Mouse (Mus musculus) cerebellum, adult 2 months (tissue): ENCODE data around the gene Mgat3. TPM values are rescaled to one million over a fixed set of nuclear protein-coding genes. Genes with fewer than 3 reads are reported as not detected.

ENCODE experiments used
- DNase-seq, 2 experiments: peaks; one replicate each; pipeline ENCODE4 v3.0.0; 2021
- H3K27ac ChIP-seq: fragments of 200-500 bp; 2 replicates; pipeline ENCODE4 v1.5.1; 2012; ENCODE audit warnings: low read length, control low read depth, inconsistent platforms; ENCODE audit not compliant: insufficient read depth
- H3K27me3 ChIP-seq: fragments of 200-500 bp; 2 replicates; pipeline ENCODE4 v1.6.1; 2012; ENCODE audit warnings: inconsistent platforms, mild to moderate bottlenecking, low read length, moderate library complexity; ENCODE audit not compliant: control insufficient read depth, insufficient read depth
- H3K4me1 ChIP-seq: fragments of 200-500 bp; 2 replicates; pipeline ENCODE4 v1.6.1; 2011; ENCODE audit warnings: low read length; ENCODE audit not compliant: control insufficient read depth, insufficient read depth
- H3K4me3 ChIP-seq: fragments of 200-500 bp; replicated peaks from 2 replicates; pipeline ENCODE3; 2011; ENCODE audit warnings: mild to moderate bottlenecking, low read depth, low read length, control low read depth; ENCODE audit not compliant: insufficient read depth
- CTCF ChIP-seq: fragments of 200-500 bp; IDR thresholded peaks from 2 replicates; pipeline ENCODE4 v1.5.1; 2011; ENCODE audit warnings: low read depth, mild to moderate bottlenecking, control low read depth, low read length, moderate library complexity, borderline replicate concordance; ENCODE audit not compliant: insufficient read depth
- POLR2A ChIP-seq: fragments of 200-500 bp; IDR thresholded peaks from 2 replicates; pipeline ENCODE4 v1.6.1; 2011; ENCODE audit warnings: low read length, control low read depth, borderline replicate concordance; ENCODE audit not compliant: insufficient read depth
- WGBS: fragments of 180-500 bp; shearing (Covaris S2); methylation state at CpG from one replicate; pipeline ENCODE4 v1.1.7; 2018; 5-methylcytosine and 5-hydroxymethylcytosine counted together
- polyA plus RNA-seq: library from polyadenylated mRNA; depleted of rRNA; stranded (reverse); fragments of >200 nt; gene quantifications from 2 replicates; pipeline ENCODE4 v1.2.3, GENCODE M21; 2012

Mgat3 gene
- polyA plus RNA-seq, 1 experiment: 106 TPM

DNA sequence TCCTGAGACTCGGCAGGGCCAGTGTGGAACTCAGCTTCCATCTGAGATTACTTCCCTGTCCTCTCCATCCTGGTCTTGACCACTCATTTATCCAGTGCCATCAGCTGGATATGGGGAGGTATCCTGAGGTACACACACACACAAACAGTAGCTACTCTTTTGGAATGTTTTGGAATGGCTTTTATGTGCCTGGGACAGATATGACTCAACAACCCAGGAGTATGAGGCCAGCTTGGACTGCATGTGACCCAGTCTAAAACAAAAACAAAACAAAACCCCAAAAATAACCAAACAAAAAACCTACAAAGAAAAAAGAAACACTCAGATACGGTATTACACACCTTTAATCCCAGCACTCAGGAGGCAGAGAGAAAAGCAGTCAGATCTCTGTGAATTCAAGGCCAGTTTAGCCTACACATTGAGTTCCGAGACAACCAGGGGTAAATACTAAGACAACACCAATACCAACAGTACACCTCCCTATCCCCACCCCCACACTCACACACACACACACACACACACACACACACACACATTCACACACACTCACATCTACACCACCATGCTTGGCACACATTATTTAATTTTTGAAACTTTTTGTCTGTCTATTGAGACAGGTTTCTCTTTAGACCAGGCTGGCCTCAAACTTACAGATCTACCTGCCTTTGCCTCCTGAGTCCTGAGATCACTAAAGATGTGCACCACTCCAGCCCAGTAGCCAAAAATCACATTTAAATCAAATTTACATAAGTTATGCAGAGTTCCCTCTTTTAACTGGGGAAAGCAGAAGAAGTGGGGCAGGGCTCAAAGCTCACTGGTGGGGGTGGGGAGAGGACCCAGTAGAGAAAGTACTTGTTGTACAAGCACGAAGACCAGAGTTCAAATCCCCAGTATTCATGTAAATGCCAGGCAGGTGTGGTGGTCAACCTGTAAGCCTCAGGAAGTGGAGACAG is 46.5 kb downstream of the Mgat3 start:
- no peak overlapping the region for H3K4me3 ChIP-seq
- H3K27me3 ChIP-seq: no peaks in the 10 kb centered on the region
- 76% methylated on average over 4 of the region's 4 CpGs for WGBS
- no peak overlapping the region for H3K27ac ChIP-seq
- peaks cover 11% of the 10 kb centered on the region; the same call in 1 of the 2 replicates for H3K4me1 ChIP-seq
- TF ChIP-seq CTCF: no peak
- TF ChIP-seq POLR2A: no peak
- DNase-seq: no peak

GRCm38 (mm10) chr15:80221031-80221430 is 47.5 kb downstream of the Mgat3 start:
- WGBS: 51% methylated on average over 8 of the region's 8 CpGs
- DNase-seq: no peak
- Histone ChIP-seq H3K27me3 (no peaks in the 10 kb centered on the region), H3K4me1 (peaks cover 6% of the 10 kb centered on the region; the same call in 1 of the 2 replicates), H3K4me3 (no peak overlapping the region), H3K27ac (no peak overlapping the region)
- TF ChIP-seq CTCF (no peak; the same call in 1 of the 2 replicates), POLR2A (no peak)

DNA sequence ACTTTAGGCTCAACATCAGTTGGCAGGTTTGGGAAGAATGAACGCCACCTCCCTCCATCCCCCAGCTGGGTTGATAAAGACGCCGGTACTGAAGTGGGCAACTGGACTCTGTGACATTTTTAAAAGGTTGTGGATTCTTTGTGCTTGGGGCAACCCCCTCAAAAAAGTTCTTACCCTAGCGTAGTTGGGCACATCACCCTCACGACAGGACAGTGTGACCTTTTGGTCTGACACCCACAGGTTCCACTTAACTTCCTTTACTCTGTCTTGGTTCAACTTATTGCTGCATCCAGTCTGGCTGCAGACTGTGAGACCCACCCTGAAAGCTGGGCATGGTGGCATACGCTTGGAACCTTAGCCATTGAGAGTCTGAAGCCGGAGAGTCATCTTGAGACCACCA is 50.2 kb downstream of the Mgat3 start:
- Histone ChIP-seq H3K4me3 (no peak overlapping the region), H3K4me1 (no peaks in the 10 kb centered on the region), H3K27ac (no peak overlapping the region), H3K27me3 (no peaks in the 10 kb centered on the region)
- 93% methylated on average over 7 of the region's 7 CpGs for WGBS
- no peak for TF ChIP-seq CTCF
- TF ChIP-seq POLR2A: no peak
- DNase-seq: no peak

- 24% methylated on average over 9 of the region's 9 CpGs for WGBS
- peak; percentile 71 to 84 for DNase-seq
Observed at GRCm38 (mm10) chr15:80225208-80225607, 51.7 kb downstream of the Mgat3 start.

DNA sequence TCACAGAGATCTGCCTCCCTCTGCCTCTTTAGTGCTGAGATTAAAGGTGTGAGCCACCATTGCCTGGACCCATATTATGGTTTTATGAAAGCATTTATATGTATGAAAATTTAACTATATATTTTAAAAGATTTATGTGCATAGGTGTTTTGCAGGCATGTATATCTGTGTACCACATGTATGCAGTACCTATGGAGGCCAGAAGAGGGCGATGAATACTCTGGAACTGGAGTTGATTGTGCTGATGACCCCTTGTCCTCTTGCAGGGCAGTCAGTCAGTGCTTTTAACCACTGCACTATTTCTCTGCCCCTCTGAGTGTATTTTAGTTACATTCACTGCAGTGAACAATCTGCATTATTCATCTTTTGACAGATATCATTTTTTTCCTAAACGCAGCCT is 52.3 kb downstream of the Mgat3 start:
- Histone ChIP-seq H3K27me3 (no peaks in the 10 kb centered on the region), H3K4me1 (no peaks in the 10 kb centered on the region), H3K4me3 (no peak overlapping the region), H3K27ac (no peak overlapping the region)
- WGBS: 51% methylated on average over 2 of the region's 2 CpGs
- DNase-seq: peak; percentile 45 to 58
- peak; percentile 51; the same call in 1 of the 2 replicates for TF ChIP-seq CTCF
- no peak for TF ChIP-seq POLR2A

More at GRCm38 (mm10) chr15:80225208-80225607, 51.7 kb downstream of the Mgat3 start:
- H3K27me3 ChIP-seq: no peaks in the 10 kb centered on the region
- TF ChIP-seq POLR2A (no peak), CTCF (peak; percentile 89)
- no peak overlapping the region for H3K27ac ChIP-seq
- H3K4me3 ChIP-seq: no peak overlapping the region
- no peaks in the 10 kb centered on the region for H3K4me1 ChIP-seq

GRCm38 (mm10) chr15:80228071-80228800 is 54.7 kb downstream of the Mgat3 start:
- TF ChIP-seq CTCF: no peak
- no peak for TF ChIP-seq POLR2A
- no peak overlapping the region for H3K27ac ChIP-seq
- WGBS: 49% methylated on average over 17 of the region's 17 CpGs

DNA sequence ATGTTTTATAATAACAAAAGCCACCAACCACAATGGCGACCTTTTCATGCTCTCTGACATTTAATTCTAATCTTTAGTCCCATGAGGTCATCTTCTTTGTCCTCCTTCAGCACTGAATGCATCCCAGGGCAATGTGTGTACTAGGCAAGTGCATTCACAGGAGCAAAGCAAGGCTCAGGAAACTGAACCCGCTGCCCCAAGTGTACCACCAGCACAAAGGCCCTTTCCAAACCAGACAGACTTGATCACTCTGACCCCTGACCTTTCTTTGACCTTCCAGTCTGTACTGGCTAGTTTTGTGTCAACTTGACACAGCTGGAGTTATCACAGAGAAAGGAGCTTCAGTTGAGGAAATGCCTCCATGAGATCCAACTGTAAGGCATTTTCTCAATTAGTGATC is 58.8 kb downstream of the Mgat3 start:
- WGBS: 34% methylated on average over 2 of the region's 2 CpGs
- Histone ChIP-seq H3K27ac (no peak overlapping the region), H3K27me3 (no peaks in the 10 kb centered on the region), H3K4me1 (peaks cover 4% of the 10 kb centered on the region; the same call in 1 of the 2 replicates), H3K4me3 (no peak overlapping the region)
- DNase-seq: no peak
- TF ChIP-seq CTCF (no peak), POLR2A (no peak)

More at GRCm38 (mm10) chr15:80228071-80228800, 54.7 kb downstream of the Mgat3 start:
- no peak for DNase-seq
- Histone ChIP-seq H3K27me3 (no peaks in the 10 kb centered on the region), H3K4me3 (no peak overlapping the region), H3K4me1 (no peaks in the 10 kb centered on the region)
